Mouse (Mus musculus): ENCODE measurements around the gene Cst9. TPM values are rescaled to one million over a fixed set of nuclear protein-coding genes. Genes with fewer than 3 reads are reported as not detected.

The Cst9 gene
- polyA plus RNA-seq (2015; fragmentation: Nextera tagmentation; extraction: Ambion mirVana), result not detected in 2 replicates

GRCm38 (mm10) chr2:148834912-148835311 lies at the start of gene Cst9:
TSS of gene Cst9 (plus strand) at chr2:148835147.
- Histone ChIP-seq H3K4me3 (ENCODE audit: low read length) (no peak within 1 kb of the TSS), H3K27ac (ENCODE audit: low read length) (no peak within 1 kb of the TSS), H3K4me1 (ENCODE audit: control insufficient read depth, insufficient read depth, low read length) (no peaks in the 10 kb centered on the region), H3K9ac (ENCODE audit: low read depth, low read length) (no peak within 1 kb of the TSS), H3K9me3 (ENCODE audit: control insufficient read depth, low read length) (no peaks in the 10 kb centered on the region), H3K36me3 (ENCODE audit: control insufficient read depth, insufficient read depth, low read length) (no peaks in the 10 kb centered on the region), H3K4me2 (ENCODE audit: low read depth, low read length) (no peak within 1 kb of the TSS), H3K27me3 (replicated peaks; ENCODE audit: control insufficient read depth, insufficient read depth, low read length) (peaks cover 13% of the 10 kb centered on the region)
- no peak for ATAC-seq
- WGBS, result 42% methylated on average over 4 of the region's 4 CpGs

DNA sequence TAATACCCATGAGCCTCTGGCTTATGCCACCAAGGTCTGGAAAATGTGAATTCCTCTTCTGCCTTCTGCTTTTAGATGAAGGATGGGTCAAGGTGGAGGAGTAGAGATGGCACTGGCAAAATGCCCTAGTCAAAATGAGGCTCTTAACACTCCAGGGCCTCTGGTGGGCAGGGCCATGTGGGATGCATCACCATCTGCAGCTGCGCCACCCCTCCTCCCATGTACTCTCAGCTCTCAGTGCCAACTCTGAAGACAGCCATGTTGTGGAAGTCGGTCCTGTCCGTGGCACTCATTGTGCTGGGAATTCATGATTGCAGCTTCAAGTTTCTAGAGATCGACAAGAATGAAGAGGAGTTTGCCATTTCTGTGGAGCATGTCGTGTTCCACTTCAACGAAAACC lies 45.8 kb upstream of the Cst9 start, which contains the start of gene Cst12:
Gene Cst12 (plus strand): TSS at position 220 of the 400 bp plus-strand sequence.
- H3K4me1 ChIP-seq (ENCODE audit: control insufficient read depth, insufficient read depth, low read length), result no peaks in the 10 kb centered on the region
- no peak for ATAC-seq
- H3K36me3 ChIP-seq (ENCODE audit: control insufficient read depth, insufficient read depth, low read length), result no peaks in the 10 kb centered on the region
- H3K27ac ChIP-seq (ENCODE audit: low read length), result no peak within 1 kb of the TSS
- H3K27me3 ChIP-seq (replicated peaks; ENCODE audit: control insufficient read depth, insufficient read depth, low read length), result no peaks in the 10 kb centered on the region
- H3K9me3 ChIP-seq (ENCODE audit: control insufficient read depth, low read length), result no peaks in the 10 kb centered on the region
- H3K4me2 ChIP-seq (ENCODE audit: low read depth, low read length), result no peak within 1 kb of the TSS
- 92% methylated on average over 6 of the region's 6 CpGs for WGBS
- H3K9ac ChIP-seq (ENCODE audit: low read depth, low read length), result no peak within 1 kb of the TSS
- no peak within 1 kb of the TSS for H3K4me3 ChIP-seq (ENCODE audit: low read length)

GRCm38 (mm10) chr2:148798485-148798884 lies 36.5 kb upstream of the Cst9 start, which contains the start of gene Cst8:
TSS of gene Cst8 (plus strand) at chr2:148798785.
- Histone ChIP-seq H3K9me3 (ENCODE audit: control insufficient read depth, low read length) (no peaks in the 10 kb centered on the region), H3K36me3 (ENCODE audit: control insufficient read depth, insufficient read depth, low read length) (no peaks in the 10 kb centered on the region), H3K27me3 (replicated peaks; ENCODE audit: control insufficient read depth, insufficient read depth, low read length) (no peaks in the 10 kb centered on the region), H3K9ac (ENCODE audit: low read depth, low read length) (no peak within 1 kb of the TSS), H3K4me1 (ENCODE audit: control insufficient read depth, insufficient read depth, low read length) (no peaks in the 10 kb centered on the region), H3K4me3 (ENCODE audit: low read length) (no peak within 1 kb of the TSS), H3K4me2 (ENCODE audit: low read depth, low read length) (no peak within 1 kb of the TSS), H3K27ac (ENCODE audit: low read length) (no peak within 1 kb of the TSS)
- no peak for ATAC-seq
- WGBS, result 91% methylated on average over 1 of the region's 1 CpGs

DNA sequence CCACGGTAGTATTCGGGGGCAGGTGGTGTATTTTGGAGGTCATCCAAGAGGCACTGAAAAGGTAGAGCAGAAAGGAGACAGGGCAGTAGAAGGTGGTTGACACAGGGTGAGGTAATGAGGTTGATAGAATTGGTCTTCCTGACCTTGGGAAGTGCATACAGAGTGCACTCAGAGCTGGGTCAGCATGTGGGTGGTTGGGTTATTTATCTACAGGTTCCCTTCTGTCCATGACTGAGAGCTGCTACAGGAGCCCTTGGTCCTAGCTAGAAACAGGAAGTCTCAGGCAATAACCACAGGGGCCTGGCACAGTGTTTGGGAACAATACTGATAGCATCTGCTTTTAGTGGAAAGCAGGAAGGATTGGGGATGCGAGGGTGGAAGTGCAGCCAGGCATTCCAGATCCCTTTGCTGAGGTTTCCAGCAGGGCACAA lies 33.4 kb upstream of the Cst9 start:
- Histone ChIP-seq H3K27me3 (replicated peaks; ENCODE audit: control insufficient read depth, insufficient read depth, low read length) (no peaks in the 10 kb centered on the region), H3K4me2 (ENCODE audit: low read depth, low read length) (no peak overlapping the region), H3K9me3 (ENCODE audit: control insufficient read depth, low read length) (no peaks in the 10 kb centered on the region), H3K4me1 (ENCODE audit: control insufficient read depth, insufficient read depth, low read length) (no peaks in the 10 kb centered on the region), H3K4me3 (ENCODE audit: low read length) (no peak overlapping the region), H3K27ac (ENCODE audit: low read length) (no peak overlapping the region), H3K36me3 (ENCODE audit: control insufficient read depth, insufficient read depth, low read length) (no peaks in the 10 kb centered on the region), H3K9ac (ENCODE audit: low read depth, low read length) (no peak overlapping the region)
- 38% methylated on average over 3 of the region's 3 CpGs for WGBS
- ATAC-seq, result no peak

DNA sequence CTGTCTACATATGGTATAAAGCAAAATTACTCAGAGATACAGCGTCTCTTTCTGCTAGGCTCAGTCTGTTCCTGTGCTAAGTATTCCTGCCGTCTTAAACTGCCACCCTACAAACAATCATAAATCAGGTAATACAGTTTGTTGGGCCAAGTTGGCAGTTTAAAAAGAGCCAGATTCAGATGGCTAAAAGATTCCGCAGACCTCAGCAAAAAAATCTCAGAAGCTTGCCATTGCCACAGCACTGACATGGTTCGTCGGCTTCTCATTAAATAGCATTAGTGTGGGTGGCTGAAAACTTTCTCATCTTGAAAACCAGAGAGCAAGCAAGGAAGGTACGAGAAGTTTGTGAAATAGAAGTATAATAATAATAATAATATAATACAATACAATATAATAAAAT lies 28.3 kb upstream of the Cst9 start:
- Histone ChIP-seq H3K36me3 (ENCODE audit: control insufficient read depth, insufficient read depth, low read length) (no peaks in the 10 kb centered on the region), H3K27me3 (replicated peaks; ENCODE audit: control insufficient read depth, insufficient read depth, low read length) (no peaks in the 10 kb centered on the region), H3K27ac (ENCODE audit: low read length) (no peak overlapping the region), H3K4me1 (ENCODE audit: control insufficient read depth, insufficient read depth, low read length) (no peaks in the 10 kb centered on the region), H3K9me3 (ENCODE audit: control insufficient read depth, low read length) (no peaks in the 10 kb centered on the region), H3K9ac (ENCODE audit: low read depth, low read length) (no peak overlapping the region), H3K4me2 (ENCODE audit: low read depth, low read length) (no peak overlapping the region), H3K4me3 (ENCODE audit: low read length) (no peak overlapping the region)
- no peak for ATAC-seq
- 46% methylated on average over 6 of the region's 6 CpGs for WGBS

DNA sequence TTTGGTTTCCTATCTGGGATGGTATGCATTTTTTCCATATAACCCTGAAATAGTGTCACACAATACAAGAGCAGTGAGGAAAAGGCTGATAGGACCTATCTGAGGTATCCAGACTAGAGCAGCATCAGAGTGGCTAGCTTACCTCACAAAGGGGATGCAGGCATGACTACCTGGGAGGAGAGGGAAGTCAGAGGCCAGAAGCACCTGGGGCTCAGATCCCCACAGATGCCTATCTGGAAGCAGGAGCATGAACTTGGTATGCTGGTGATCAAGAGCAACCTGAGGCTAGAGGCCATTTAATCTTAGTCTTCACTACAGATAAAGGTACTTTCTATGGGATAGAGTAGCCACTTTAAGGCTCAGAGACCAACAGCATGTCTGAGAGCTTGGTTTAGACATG lies 15.0 kb upstream of the Cst9 start, which contains the start of gene Cst13:
Gene Cst13 (plus strand): TSS at position 173 of the 400 bp plus-strand sequence.
- no peak within 1 kb of the TSS for H3K27ac ChIP-seq (ENCODE audit: low read length)
- H3K9ac ChIP-seq (ENCODE audit: low read depth, low read length), result no peak within 1 kb of the TSS
- no peaks in the 10 kb centered on the region for H3K9me3 ChIP-seq (ENCODE audit: control insufficient read depth, low read length)
- H3K4me2 ChIP-seq (ENCODE audit: low read depth, low read length), result no peak within 1 kb of the TSS
- H3K36me3 ChIP-seq (ENCODE audit: control insufficient read depth, insufficient read depth, low read length), result no peaks in the 10 kb centered on the region
- ATAC-seq, result no peak
- H3K4me1 ChIP-seq (ENCODE audit: control insufficient read depth, insufficient read depth, low read length), result no peaks in the 10 kb centered on the region
- H3K4me3 ChIP-seq (ENCODE audit: low read length), result no peak within 1 kb of the TSS
- no peaks in the 10 kb centered on the region for H3K27me3 ChIP-seq (replicated peaks; ENCODE audit: control insufficient read depth, insufficient read depth, low read length)

GRCm38 (mm10) chr2:148825986-148826385 lies 9.0 kb upstream of the Cst9 start:
- ATAC-seq, result no peak
- no peak overlapping the region for H3K27ac ChIP-seq (ENCODE audit: low read length)
- no peaks in the 10 kb centered on the region for H3K9me3 ChIP-seq (ENCODE audit: control insufficient read depth, low read length)
- H3K27me3 ChIP-seq (replicated peaks; ENCODE audit: control insufficient read depth, insufficient read depth, low read length), result 0 out of 2 replicates have a peak, but pooled peaks cover 4% of the 10 kb centered on the region
- H3K4me1 ChIP-seq (ENCODE audit: control insufficient read depth, insufficient read depth, low read length), result no peaks in the 10 kb centered on the region
- no peak overlapping the region for H3K4me2 ChIP-seq (ENCODE audit: low read depth, low read length)
- H3K36me3 ChIP-seq (ENCODE audit: control insufficient read depth, insufficient read depth, low read length), result no peaks in the 10 kb centered on the region
- WGBS, result 26% methylated on average over 1 of the region's 1 CpGs
- no peak overlapping the region for H3K4me3 ChIP-seq (ENCODE audit: low read length)
- no peak overlapping the region for H3K9ac ChIP-seq (ENCODE audit: low read depth, low read length)

DNA sequence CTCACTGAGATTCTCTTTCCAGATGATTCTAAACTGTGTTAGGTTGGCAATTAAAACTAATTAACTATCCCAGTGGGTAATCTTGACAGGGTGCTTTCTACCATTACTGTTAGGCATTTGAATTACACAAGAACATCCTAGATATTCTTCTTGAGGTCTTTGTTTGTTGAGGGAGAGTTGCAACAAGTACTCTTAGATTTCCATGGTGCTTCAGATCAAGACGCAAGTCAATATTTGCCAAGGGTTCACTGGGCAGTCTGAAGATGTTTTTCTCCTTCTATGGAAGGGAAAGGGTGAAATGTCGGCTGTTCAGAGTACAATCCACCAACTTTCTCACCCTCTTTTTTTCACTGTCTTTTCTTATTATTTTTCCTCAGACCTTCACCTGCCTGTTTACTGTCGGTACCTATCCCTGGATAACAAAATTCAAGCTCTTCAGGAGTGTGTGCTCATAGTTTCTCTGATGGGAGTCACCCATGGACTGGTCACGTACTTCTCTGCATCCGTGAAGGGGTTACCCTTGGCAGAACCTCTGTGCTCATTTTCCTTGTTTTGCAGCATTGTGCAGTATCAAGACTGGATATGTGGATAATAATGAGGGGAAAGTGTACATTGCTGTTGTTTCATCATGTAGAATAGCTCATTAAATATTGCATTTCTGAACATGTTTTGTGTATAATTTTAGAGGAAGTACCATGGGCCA lies 3.3 kb downstream of the Cst9 start:
- no peak overlapping the region for H3K27ac ChIP-seq (ENCODE audit: low read length)
- no peak overlapping the region for H3K9ac ChIP-seq (ENCODE audit: low read depth, low read length)
- H3K4me1 ChIP-seq (ENCODE audit: control insufficient read depth, insufficient read depth, low read length), result no peaks in the 10 kb centered on the region
- 79% methylated on average over 5 of the region's 5 CpGs for WGBS
- H3K27me3 ChIP-seq (replicated peaks; ENCODE audit: control insufficient read depth, insufficient read depth, low read length), result peaks cover 10% of the 10 kb centered on the region
- no peak for ATAC-seq
- no peak overlapping the region for H3K4me3 ChIP-seq (ENCODE audit: low read length)
- no peaks in the 10 kb centered on the region for H3K36me3 ChIP-seq (ENCODE audit: control insufficient read depth, insufficient read depth, low read length)
- no peaks in the 10 kb centered on the region for H3K9me3 ChIP-seq (ENCODE audit: control insufficient read depth, low read length)
- H3K4me2 ChIP-seq (ENCODE audit: low read depth, low read length), result no peak overlapping the region

GRCm38 (mm10) chr2:148839224-148839623 lies 4.3 kb downstream of the Cst9 start:
- Histone ChIP-seq H3K9me3 (ENCODE audit: control insufficient read depth, low read length) (no peaks in the 10 kb centered on the region), H3K4me2 (ENCODE audit: low read depth, low read length) (no peak overlapping the region), H3K27ac (ENCODE audit: low read length) (no peak overlapping the region), H3K9ac (ENCODE audit: low read depth, low read length) (no peak overlapping the region), H3K4me3 (ENCODE audit: low read length) (no peak overlapping the region), H3K4me1 (ENCODE audit: control insufficient read depth, insufficient read depth, low read length) (no peaks in the 10 kb centered on the region), H3K27me3 (replicated peaks; ENCODE audit: control insufficient read depth, insufficient read depth, low read length) (peaks cover 10% of the 10 kb centered on the region), H3K36me3 (ENCODE audit: control insufficient read depth, insufficient read depth, low read length) (no peaks in the 10 kb centered on the region)
- ATAC-seq, result no peak
- 83% methylated on average over 2 of the region's 2 CpGs for WGBS

All from intestine, embryonic 16.5 days (tissue).